Mouse (Mus musculus) stomach, embryonic 15.5 days (tissue): ENCODE results near the gene Foxn3. TPM values are rescaled to one million over a fixed set of nuclear protein-coding genes. Genes with fewer than 3 reads are reported as not detected.

Experiments used
- ATAC-seq: fragments of 200-750 bp; cut with Nextera tagmentation; 2 replicates; pipeline ENCODE4 v1.8.0; 2017; ENCODE audit warnings: low read depth, moderate number of reproducible peaks, moderate TSS enrichment; ENCODE audit not compliant: insufficient read depth, low FRiP score
- H3K27ac ChIP-seq: fragments of 300-500 bp; sonication (generic); 2 replicates; pipeline ENCODE4 v1.5.1; 2015; ENCODE audit warnings: mild to moderate bottlenecking, inconsistent platforms
- H3K27me3 ChIP-seq: fragments of 300-500 bp; sonication (generic); replicated peaks from 2 replicates; pipeline ENCODE4 v1.6.1; 2015; ENCODE audit warnings: inconsistent platforms
- H3K36me3 ChIP-seq: fragments of 300-500 bp; sonication (generic); 2 replicates; pipeline ENCODE4 v1.6.1; 2015; ENCODE audit warnings: inconsistent platforms
- H3K4me1 ChIP-seq: fragments of 300-500 bp; sonication (generic); 2 replicates; pipeline ENCODE4 v1.6.1; 2015; ENCODE audit warnings: inconsistent platforms
- H3K4me2 ChIP-seq: fragments of 300-500 bp; sonication (generic); 2 replicates; pipeline ENCODE4 v1.6.1; 2015; ENCODE audit warnings: mild to moderate bottlenecking, inconsistent platforms
- H3K4me3 ChIP-seq: fragments of 300-500 bp; sonication (generic); replicated peaks from 2 replicates; pipeline ENCODE4 v1.5.1; 2015; ENCODE audit warnings: inconsistent platforms
- H3K9ac ChIP-seq: fragments of 300-500 bp; sonication (generic); 2 replicates; pipeline ENCODE4 v1.6.1; 2015; ENCODE audit warnings: inconsistent platforms
- H3K9me3 ChIP-seq: fragments of 300-500 bp; sonication (generic); 2 replicates; pipeline ENCODE4 v1.6.1; 2016; ENCODE audit warnings: inconsistent platforms
- WGBS: fragments of 180-500 bp; shearing (Covaris S2); methylation state at CpG from one replicate; pipeline ENCODE4 v1.1.7; 2015; 5-methylcytosine and 5-hydroxymethylcytosine counted together
- polyA plus RNA-seq: library from polyadenylated mRNA; unstranded; fragments of >200 nt; fragmentation: Nextera tagmentation; extraction: Ambion mirVana; gene quantifications from 2 replicates; pipeline ENCODE4 v1.2.1, GENCODE M21; 2015

The Foxn3 gene
- polyA plus RNA-seq, 1 experiment from 2014 or later: 58.0 TPM

- H3K36me3 ChIP-seq: no peaks in the 10 kb centered on the region
- no peak overlapping the region for H3K4me2 ChIP-seq
- no peaks in the 10 kb centered on the region for H3K27me3 ChIP-seq
Observed at GRCm38 (mm10) chr12:99426207-99426916, 137.0 kb downstream of the Foxn3 start.

GRCm38 (mm10) chr12:99419396-99419760 is 144.0 kb downstream of the Foxn3 start:
- no peak overlapping the region for H3K4me2 ChIP-seq
- H3K4me1 ChIP-seq: no peaks in the 10 kb centered on the region
- no peak; the same call in 1 of the 2 replicates for ATAC-seq
- no peaks in the 10 kb centered on the region for H3K27me3 ChIP-seq
- H3K4me3 ChIP-seq: no peak overlapping the region
- 63% methylated on average over 2 of the region's 2 CpGs for WGBS
- no peak overlapping the region for H3K9ac ChIP-seq
- H3K36me3 ChIP-seq: no peaks in the 10 kb centered on the region
- H3K9me3 ChIP-seq: no peaks in the 10 kb centered on the region
- H3K27ac ChIP-seq: peak overlapping the region; percentile 35; the same call in 1 of the 2 replicates

More at GRCm38 (mm10) chr12:99426207-99426916, 137.0 kb downstream of the Foxn3 start:
- no peak overlapping the region for H3K4me3 ChIP-seq
- no peaks in the 10 kb centered on the region for H3K4me1 ChIP-seq
- ATAC-seq: peak; percentile 78
- whole genome bisulfite sequencing: 68% methylated on average over 14 of the region's 14 CpGs
- no peak overlapping the region for H3K27ac ChIP-seq
- H3K9ac ChIP-seq: no peak overlapping the region
- no peaks in the 10 kb centered on the region for H3K9me3 ChIP-seq

GRCm38 (mm10) chr12:99418476-99419395 is 144.6 kb downstream of the Foxn3 start:
- Histone ChIP-seq H3K9ac (no peak overlapping the region), H3K4me2 (no peak overlapping the region), H3K4me3 (no peak overlapping the region), H3K4me1 (no peaks in the 10 kb centered on the region), H3K27ac (peak overlapping the region; percentile 35; the same call in 1 of the 2 replicates), H3K9me3 (no peaks in the 10 kb centered on the region), H3K36me3 (no peaks in the 10 kb centered on the region), H3K27me3 (no peaks in the 10 kb centered on the region)
- no peak for ATAC-seq
- WGBS: 55% methylated on average over 7 of the region's 7 CpGs

GRCm38 (mm10) chr12:99417885-99418284 is 145.5 kb downstream of the Foxn3 start:
- no peaks in the 10 kb centered on the region for H3K36me3 ChIP-seq
- no peak for ATAC-seq
- no peak overlapping the region for H3K27ac ChIP-seq
- no peaks in the 10 kb centered on the region for H3K4me1 ChIP-seq
- no peaks in the 10 kb centered on the region for H3K9me3 ChIP-seq
- H3K4me3 ChIP-seq: no peak overlapping the region
- WGBS: 69% methylated on average over 9 of the region's 9 CpGs
- H3K9ac ChIP-seq: no peak overlapping the region
- H3K27me3 ChIP-seq: no peaks in the 10 kb centered on the region
- H3K4me2 ChIP-seq: no peak overlapping the region

- Histone ChIP-seq H3K27ac (no peak overlapping the region), H3K4me3 (no peak overlapping the region), H3K9me3 (no peaks in the 10 kb centered on the region), H3K4me2 (no peak overlapping the region), H3K4me1 (no peaks in the 10 kb centered on the region), H3K9ac (no peak overlapping the region), H3K27me3 (no peaks in the 10 kb centered on the region), H3K36me3 (no peaks in the 10 kb centered on the region)
- ATAC-seq: no peak
- WGBS: 70% methylated on average over 5 of the region's 5 CpGs
Observed at GRCm38 (mm10) chr12:99415538-99415937, 147.8 kb downstream of the Foxn3 start.

GRCm38 (mm10) chr12:99412496-99412895 is 150.9 kb downstream of the Foxn3 start:
- WGBS: 63% methylated on average over 3 of the region's 3 CpGs
- H3K4me2 ChIP-seq: no peak overlapping the region
- H3K4me3 ChIP-seq: no peak overlapping the region
- H3K36me3 ChIP-seq: no peaks in the 10 kb centered on the region
- H3K27ac ChIP-seq: no peak overlapping the region
- no peaks in the 10 kb centered on the region for H3K9me3 ChIP-seq
- no peaks in the 10 kb centered on the region for H3K27me3 ChIP-seq
- H3K9ac ChIP-seq: no peak overlapping the region
- no peaks in the 10 kb centered on the region for H3K4me1 ChIP-seq
- no peak for ATAC-seq

GRCm38 (mm10) chr12:99412034-99412433 is 151.3 kb downstream of the Foxn3 start:
- H3K4me1 ChIP-seq: 0 out of 2 replicates have a peak, but pooled peaks cover under 1% of the 10 kb centered on the region
- H3K36me3 ChIP-seq: no peaks in the 10 kb centered on the region
- H3K27ac ChIP-seq: no peak overlapping the region
- no peak overlapping the region for H3K4me2 ChIP-seq
- no peak overlapping the region for H3K9ac ChIP-seq
- 59% methylated on average over 7 of the region's 7 CpGs for WGBS
- no peak overlapping the region for H3K4me3 ChIP-seq
- no peaks in the 10 kb centered on the region for H3K27me3 ChIP-seq
- ATAC-seq: no peak; the same call in 1 of the 2 replicates
- H3K9me3 ChIP-seq: no peaks in the 10 kb centered on the region

GRCm38 (mm10) chr12:99408651-99409050 is 154.7 kb downstream of the Foxn3 start:
- H3K4me3 ChIP-seq: no peak overlapping the region
- no peak overlapping the region for H3K4me2 ChIP-seq
- no peaks in the 10 kb centered on the region for H3K36me3 ChIP-seq
- H3K9me3 ChIP-seq: no peaks in the 10 kb centered on the region
- 62% methylated on average over 3 of the region's 3 CpGs for WGBS
- ATAC-seq: no peak
- H3K27ac ChIP-seq: no peak overlapping the region
- no peaks in the 10 kb centered on the region for H3K27me3 ChIP-seq
- H3K9ac ChIP-seq: no peak overlapping the region
- peaks cover 8% of the 10 kb centered on the region for H3K4me1 ChIP-seq

GRCm38 (mm10) chr12:99408089-99408488 is 155.3 kb downstream of the Foxn3 start:
- Histone ChIP-seq H3K36me3 (no peaks in the 10 kb centered on the region), H3K27me3 (no peaks in the 10 kb centered on the region), H3K9me3 (no peaks in the 10 kb centered on the region), H3K9ac (no peak overlapping the region), H3K27ac (no peak overlapping the region), H3K4me2 (no peak overlapping the region), H3K4me1 (peaks cover 8% of the 10 kb centered on the region), H3K4me3 (no peak overlapping the region)
- WGBS: 74% methylated on average over 16 of the region's 16 CpGs
- no peak for ATAC-seq

- Histone ChIP-seq H3K9ac (no peak overlapping the region), H3K27me3 (no peaks in the 10 kb centered on the region)
Observed at GRCm38 (mm10) chr12:99407318-99407716, 156.1 kb downstream of the Foxn3 start.

GRCm38 (mm10) chr12:99406697-99407317 is 156.6 kb downstream of the Foxn3 start:
- Histone ChIP-seq H3K4me1 (peaks cover 8% of the 10 kb centered on the region), H3K36me3 (no peaks in the 10 kb centered on the region), H3K9ac (no peak overlapping the region), H3K9me3 (no peaks in the 10 kb centered on the region), H3K4me3 (peak overlapping the region; percentile 29), H3K4me2 (peak overlapping the region; percentile 51), H3K27ac (peak overlapping the region; percentile 82), H3K27me3 (no peaks in the 10 kb centered on the region)
- WGBS: 21% methylated on average over 15 of the region's 15 CpGs
- no peak for ATAC-seq

More at GRCm38 (mm10) chr12:99407318-99407716, 156.1 kb downstream of the Foxn3 start:
- ATAC-seq: no peak
- peak overlapping the region; percentile 51 for H3K4me2 ChIP-seq
- 35% methylated on average over 6 of the region's 6 CpGs for WGBS
- peak overlapping the region; percentile 29 for H3K4me3 ChIP-seq
- H3K27ac ChIP-seq: peak overlapping the region; percentile 82
- no peaks in the 10 kb centered on the region for H3K9me3 ChIP-seq
- H3K36me3 ChIP-seq: no peaks in the 10 kb centered on the region
- peaks cover 8% of the 10 kb centered on the region for H3K4me1 ChIP-seq
